Mouse (Mus musculus) ES-Bruce4 (cell line): ENCODE measurements around the gene Thap7.

Experiments used
- CTCF ChIP-seq: IDR thresholded peaks from one replicate; pipeline ENCODE4 v1.8.1; 2011; ENCODE audit warnings: low read depth, low read length
- POLR2A ChIP-seq: IDR thresholded peaks from one replicate; pipeline ENCODE4 v1.8.1; 2011; ENCODE audit warnings: low read length; ENCODE audit not compliant: insufficient read depth

DNA sequence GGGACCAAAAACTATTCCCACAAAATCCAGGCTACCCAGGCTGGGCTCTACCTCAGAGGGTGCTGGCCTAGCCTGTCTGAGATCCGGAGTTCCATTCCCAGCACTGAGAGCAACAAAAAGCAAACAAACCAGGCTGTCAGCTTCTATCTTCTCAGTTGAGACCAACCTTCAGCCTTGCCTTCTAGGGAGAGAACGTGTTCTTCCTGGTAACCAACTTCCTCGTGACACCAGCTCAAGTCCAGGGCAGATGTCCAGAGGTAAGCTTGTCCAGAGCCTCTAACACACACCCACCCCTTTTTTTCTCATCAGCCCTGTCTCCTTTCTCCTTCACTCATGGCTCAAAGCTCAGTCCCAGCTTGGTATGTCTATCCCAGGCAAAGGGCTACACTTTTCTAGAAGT is 33.8 kb upstream of the Thap7 start:
- TF ChIP-seq POLR2A (no peak), CTCF (no peak)
